Mouse (Mus musculus) thymus, postnatal 10 days (tissue): ENCODE data around the gene Atg16l2.
A peak's percentile ranks its signal among the peaks of the same experiment; 100 is the strongest.

Experiments used
- DNase-seq, 2 experiments: peaks; one replicate each; pipeline ENCODE4 v3.0.0; 2021; ENCODE audit warnings: low spot score in 2 of 2

Gene Atg16l2

DNA sequence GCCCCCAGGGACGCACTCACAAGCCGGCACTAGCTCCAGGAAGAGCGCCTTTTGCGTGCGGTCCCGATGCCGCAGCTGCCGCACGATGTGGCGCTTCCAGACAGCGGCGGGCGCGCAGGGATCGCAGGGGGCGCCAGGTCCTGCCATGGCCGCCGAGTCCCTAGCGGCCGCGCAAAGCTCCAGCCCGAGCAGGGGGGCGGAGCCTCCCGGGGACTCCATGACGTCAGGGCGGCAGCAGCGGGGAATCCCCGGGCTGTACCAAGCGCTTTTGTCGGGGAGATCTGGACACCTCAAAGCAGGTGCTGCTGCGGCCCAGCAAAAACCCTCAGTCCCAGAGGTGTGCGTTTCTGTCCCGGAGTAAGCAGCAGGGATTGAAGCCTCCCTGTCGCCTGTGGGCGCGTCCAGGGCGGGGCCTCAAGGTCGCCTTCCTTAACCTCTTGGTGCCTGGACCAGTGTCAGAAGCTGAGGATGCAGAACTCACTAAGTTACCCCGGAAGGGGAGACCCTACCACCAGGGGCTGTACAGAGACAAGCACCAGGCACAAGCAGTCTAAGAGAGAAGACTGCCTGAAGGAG, at the start of gene Atg16l2:
Atg16l2 (minus strand) TSS at position 371 of the 576 bp plus-strand sequence.
- DNase-seq: peak; percentile 94 to 95

DNA sequence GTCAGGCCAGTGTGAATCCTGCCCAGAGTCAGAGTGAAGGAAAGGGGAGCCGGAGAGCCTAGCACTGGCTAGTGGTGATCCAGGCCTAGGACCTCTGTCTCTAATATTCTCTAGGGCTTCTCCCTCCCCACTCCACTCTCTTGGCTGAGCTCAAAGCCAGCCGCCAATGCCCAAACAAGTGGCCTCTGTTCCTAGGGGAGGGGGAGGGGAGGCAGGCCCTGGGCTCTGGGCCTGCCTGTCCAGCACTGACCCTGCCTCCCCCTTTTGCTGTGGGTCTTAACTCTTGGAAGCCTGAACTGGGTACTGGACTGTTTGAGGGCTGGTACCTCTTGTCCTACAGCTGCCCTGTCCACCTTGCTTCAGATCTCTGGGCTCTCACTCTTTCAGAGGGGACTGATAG, 47.8 kb upstream of the Atg16l2 start:
- no peak for DNase-seq

DNA sequence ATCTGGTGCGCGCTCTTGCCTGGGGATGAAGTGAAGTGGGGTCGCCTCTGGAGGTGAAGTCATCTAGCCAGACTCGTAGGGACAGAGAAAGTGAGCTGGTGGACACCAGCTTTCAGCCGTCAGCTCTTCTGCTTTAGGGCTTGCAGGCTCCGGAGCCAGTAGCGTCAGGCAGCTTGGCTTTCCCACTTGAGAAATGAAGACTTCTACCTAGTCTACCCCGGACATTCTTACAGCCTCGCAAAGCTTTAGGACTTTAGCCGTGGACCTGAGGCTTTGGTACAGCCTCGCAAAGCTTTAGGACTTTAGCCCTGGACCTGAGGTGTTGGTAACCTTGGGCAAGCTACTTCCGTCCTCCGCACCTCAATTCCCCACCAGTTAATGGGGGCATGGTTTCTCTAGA, 46.3 kb upstream of the Atg16l2 start:
- no peak for DNase-seq

DNA sequence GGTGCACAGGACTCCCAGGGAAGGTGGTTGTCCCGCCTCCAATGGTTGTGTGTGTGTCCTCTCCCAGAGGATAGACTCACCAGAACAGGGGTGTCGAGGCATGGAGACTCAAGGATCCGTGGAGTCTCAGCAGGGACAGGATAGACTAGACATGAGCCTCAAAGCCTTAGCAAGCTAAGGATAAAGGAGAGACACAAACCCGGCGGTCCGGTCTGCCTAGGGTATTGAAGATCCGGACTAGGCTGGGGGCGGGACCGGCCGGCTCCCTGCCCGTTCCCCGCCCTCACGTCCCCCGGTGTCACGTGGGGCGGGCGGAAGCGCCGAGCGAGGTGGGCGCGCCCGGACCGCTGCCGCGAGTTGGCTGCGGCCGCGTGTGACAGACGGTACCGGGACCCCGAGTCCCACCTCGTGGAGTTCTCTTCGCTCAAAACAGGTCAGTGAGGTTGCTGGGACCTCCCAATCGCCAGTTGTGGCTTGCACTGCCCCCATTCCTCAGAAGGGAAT, 45.8 kb upstream of the Atg16l2 start, which contains the start of gene Arap1:
Arap1 (plus strand) TSS at position 301 of the 504 bp plus-strand sequence.
- DNase-seq: peak in 1 of 2 experiments; percentile 46

DNA sequence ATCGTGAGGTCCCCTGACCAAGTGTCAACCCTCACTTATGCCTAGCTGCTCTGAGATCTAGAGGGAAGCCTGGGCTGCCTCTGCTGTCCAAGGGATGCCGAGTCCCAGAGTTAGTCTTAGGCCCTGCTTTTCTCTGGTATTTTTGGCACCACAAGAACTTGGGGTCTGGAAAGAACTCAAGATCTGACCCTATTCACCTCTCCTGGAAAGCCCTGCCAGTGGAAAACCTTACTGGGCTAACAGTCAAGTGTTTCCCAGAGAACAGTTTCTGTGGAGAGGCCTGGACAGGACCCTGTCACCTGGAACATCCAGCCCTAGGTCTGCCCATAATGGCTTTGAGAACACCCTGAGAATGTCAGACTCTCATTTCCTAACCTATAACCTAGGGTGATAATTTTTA, 44.9 kb upstream of the Atg16l2 start:
- no peak for DNase-seq

DNA sequence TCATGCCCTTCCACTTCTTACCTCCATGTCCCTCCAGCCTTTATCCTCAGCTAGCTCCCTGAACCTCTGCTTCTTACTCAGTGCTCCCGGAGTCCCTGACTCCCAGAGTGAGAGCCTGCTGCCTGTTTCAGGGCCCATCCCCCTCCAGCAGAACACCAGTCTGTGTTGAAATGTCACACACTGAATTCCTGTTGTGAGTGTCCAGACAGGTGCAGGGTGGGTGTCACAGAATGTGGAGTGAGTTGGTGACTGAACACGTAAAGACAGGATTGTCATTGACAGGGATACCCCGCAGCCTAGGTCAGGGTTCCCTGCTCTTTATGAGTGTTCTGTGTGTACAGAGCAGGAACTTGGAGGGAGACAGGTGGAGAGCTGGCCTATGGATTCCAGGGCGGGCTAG, 42.8 kb upstream of the Atg16l2 start:
- DNase-seq: no peak

DNA sequence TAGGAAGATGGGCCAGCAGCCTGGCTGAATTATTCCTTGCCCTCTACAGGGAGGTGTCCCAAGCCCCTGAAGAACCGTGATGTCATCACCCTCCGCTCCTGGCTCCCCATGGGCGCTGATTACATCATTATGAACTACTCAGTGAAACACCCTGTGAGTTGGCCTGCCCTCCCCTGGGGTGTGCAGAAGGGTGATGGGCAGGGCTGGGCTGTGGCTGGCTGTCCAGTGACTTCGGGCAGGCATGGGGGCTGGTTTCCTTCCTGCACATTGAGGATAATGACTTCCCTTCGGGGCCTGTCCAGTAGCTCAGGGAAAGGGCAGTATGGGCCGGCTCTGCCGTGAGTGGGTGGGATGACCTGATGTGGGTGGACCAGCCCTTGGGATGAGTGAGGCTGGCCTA, 41.1 kb upstream of the Atg16l2 start:
- no peak for DNase-seq

DNA sequence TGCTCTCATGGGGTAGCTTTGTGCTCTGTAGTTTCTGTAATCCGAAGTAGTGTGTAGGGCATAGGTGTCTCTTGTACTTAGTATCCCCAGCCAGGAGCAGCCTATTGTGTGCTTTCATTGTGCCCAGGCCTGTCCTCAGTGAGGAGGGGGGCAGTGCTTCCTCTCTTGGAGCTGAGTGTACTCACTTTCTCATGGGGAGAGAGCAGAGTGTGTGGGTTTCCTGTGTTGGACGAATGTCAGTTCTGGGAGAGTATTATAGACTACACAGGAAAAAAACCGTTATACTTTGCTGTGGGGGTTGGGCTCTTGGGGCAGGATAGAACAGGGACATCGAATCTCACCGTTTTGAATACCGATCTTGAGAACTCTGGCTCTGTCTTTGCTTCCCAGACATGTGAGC, 39.4 kb upstream of the Atg16l2 start:
- DNase-seq: peak; percentile 31 to 43

DNA sequence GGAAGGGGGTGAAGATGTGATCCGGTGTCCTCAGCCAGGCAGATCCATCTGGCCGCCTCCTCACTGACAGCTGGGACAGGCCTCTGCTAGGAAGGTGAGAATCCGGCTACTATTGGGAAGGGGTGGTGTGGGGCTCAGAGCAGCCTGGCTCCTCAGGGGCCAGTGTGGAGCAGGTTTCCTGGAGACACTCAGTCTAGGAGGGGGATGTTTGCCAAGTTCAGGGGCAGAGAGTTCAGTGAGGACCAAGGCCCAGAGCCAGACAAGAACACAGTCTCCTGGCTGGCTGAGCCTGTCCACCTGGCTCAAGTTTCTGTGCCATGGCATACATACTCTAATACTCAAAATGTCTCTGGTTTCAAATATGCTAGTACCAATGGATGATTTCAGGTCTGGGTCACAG, 35.4 kb upstream of the Atg16l2 start:
- no peak for DNase-seq

DNA sequence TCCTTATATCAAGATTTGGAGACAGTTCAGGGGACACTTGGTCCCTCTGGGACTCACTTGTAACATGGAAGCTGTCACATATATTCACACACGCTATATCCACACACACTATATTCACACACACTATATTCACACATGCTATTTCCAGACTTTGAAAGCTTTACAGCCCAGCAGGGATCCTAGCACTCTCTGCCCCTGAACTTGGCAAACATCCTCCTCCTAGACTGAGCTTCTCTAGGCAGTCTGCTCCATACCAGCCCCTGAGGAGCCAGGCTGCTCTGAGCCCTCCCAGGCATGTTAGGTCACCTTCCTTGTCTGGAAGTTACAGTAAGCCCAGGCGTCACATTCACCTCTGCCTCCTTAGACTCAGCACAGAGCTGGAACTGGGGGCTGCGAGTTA, 34.6 kb upstream of the Atg16l2 start:
- DNase-seq: no peak

DNA sequence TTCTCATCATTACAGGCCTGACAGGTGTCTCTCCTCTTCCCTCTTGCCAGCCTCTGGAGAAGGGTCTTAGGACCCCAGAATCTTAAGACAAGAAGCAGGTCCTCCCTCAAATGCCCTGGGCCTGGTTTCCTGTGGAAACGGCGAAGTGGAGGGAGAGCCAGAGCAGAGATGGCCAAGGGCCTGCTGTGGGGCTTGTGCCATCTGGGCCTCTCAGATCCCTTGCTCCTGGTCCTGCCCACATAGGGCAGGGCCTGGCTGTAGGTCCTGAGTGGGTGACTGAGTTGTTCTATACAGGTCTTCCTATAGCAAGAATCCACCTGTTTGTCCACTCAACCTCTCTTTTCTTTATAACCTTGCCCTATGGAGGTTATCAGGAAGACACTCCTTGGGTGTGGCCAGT, 33.2 kb upstream of the Atg16l2 start:
- no peak for DNase-seq

DNA sequence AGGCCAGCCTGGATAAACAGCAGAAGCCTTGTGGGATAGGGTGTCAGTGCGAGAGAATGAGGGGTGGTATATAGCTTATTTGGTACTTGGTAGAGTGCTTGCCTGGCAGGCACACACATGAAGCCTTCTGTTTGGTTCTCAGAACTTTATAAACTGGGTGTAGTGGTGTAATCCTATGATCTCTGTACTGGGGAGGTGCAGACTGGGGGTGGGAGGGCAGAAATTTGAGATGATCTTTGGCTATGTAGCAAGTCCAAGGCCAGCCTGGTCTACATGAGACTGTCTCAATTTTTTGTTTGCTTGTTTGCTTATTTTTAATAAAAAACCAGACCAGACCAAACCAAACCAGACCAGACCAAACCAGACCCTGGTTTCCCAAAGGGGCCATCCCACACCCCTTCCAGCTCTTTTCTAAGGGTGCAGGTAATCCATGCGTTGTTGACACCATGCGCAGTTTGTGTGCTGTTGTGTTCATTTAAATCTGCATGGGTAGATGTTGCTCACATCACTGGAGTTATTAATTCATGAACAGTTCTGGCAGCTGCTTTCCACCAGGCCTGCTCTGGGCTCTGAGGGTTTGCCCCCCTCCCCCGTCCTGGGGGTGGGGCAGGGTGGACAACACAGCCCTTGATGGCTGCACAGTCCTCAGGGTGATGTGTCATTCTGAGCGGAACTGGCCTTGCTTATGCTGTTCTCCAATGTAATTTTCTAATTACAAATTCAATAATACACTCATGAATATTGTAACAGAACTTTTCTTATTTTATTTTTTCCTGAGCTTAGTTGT, 30.2 kb upstream of the Atg16l2 start:
- DNase-seq: no peak

DNA sequence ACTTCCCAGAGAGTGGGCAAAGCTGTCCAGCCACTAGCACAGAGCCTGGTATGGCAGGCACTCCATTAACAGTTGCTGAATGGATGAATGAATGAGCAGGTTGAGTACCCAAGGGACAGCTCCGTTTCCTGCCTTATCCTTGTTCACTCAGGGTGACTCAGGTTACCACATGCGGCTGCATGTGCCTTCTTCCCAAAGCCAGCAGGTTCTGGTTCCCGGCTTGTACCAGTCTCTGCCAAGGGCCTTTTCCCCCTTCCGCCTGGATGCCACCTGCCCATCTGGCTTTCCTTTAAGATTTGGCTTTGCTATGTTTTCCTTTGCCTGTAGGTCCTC, 28.8 kb upstream of the Atg16l2 start:
- no peak for DNase-seq

DNA sequence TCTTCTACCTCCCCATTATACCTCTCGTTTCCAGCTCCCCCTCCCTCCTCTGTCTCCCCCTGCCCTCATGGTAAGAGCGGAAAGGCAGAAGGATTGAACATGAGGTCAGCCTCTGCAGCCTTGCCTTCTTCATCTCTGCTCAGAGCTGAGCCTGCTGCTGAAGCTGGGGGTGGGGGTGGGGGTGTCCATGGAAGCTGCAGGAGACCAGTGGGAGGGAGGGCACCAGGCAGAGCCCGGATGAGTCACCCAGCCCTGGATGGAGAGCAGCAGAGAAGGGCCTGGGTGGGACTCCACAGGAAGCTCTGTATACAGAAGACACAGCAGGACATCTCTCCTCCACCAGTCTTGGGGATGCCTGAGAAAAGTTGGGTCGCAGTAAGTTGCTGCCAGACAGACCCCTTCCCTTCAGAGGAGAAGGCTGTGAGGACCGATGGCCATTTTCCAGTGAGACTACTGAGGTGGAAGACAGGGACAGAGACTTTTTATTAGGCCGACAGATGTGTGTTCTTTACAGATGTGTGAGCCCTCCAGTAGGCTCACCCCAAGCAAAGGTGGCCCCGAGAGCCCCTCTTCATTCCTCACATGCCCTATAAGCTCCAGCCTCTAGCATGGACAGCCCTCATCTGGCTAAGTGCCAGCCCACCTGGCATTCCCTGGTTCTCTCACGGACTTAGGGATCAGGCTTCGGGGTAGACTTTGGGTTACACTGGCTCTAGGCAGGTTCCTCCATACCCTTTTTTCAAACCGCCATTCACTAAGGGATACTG, 28.2 kb upstream of the Atg16l2 start:
- no peak for DNase-seq

DNA sequence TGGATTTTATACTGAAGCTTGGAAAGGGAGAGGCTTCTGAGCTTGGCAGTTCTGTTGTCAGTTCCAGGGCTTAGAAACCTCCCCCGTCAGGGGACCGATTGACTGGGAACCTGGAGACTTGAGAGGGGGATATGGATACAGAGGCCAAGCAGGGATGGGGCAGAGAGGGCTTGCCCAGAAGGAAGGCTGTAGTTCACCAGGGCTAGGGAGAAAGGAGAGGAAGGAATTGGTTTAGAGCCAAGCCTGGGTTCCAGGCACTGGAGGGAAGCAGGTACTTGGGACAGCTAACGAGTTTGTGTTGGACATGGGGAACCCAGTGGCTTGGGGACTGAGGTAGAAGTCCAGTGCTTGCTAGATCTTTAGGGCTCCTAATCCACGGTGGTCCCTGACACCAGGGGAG, 27.6 kb upstream of the Atg16l2 start:
- no peak for DNase-seq

DNA sequence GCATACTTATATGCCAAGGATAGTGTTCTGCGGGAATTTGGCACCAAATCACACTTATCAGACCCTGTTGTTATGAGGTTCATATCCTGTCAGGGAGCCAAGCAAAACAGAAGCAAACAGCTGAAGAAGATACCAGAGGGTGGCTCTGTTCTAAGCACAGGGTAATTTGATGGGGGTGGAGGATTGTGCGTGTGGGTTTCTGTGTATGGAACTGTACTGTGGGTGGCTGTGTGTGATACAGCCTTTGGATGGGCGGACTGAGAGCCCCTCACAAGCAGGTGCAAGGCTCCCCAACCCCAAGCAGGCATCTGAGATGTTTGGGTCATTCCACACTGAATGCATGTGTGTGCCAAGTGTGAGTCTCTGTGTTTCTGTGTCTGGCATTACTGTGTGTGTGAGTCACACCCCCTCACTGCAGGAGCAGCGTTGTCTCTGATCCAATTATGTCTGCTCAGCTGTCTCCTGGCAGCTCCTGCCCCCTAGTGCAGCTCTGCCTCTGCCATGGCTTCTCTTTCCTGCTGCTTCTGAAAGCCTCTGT, 26.6 kb upstream of the Atg16l2 start:
- DNase-seq: no peak

DNA sequence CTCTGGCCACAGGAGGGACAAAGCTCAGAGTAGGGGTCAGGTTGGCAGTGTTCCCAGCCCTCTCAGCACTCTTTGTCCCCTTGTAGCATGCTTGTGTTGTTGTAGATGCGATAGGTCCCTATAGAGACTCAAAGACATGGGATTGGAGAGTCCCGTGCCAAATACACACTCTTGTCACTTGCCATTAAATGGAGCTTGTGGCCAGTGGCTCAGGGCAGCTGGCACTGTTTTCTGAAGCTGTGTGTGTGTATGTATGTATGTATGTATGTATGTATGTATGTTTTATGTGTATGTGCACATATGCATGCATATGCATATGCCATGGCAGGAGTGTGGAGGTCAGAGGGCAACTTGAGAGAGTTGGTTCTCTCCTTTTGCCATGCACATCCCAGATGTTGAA, 25.7 kb upstream of the Atg16l2 start:
- no peak for DNase-seq

DNA sequence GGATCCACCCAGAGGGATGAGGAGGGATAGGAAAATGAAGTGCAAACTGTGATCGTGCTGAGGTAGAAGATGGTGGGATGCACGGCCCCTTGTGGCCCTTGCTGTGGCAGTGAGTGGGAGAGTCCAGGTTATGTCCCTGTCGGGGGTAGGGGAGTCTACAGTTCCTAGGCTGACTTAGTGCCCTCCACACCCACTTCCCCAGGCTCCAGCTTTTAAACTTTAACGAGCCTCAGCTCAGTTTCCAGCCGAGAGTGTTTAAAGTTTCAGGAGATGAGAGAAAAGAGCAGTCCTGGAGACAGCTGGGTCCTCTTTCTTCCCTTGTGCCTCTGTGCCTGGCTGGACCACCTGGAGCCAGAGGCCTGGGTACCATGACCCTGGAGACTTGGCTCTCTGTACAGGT, 25.2 kb upstream of the Atg16l2 start:
- no peak for DNase-seq

DNA sequence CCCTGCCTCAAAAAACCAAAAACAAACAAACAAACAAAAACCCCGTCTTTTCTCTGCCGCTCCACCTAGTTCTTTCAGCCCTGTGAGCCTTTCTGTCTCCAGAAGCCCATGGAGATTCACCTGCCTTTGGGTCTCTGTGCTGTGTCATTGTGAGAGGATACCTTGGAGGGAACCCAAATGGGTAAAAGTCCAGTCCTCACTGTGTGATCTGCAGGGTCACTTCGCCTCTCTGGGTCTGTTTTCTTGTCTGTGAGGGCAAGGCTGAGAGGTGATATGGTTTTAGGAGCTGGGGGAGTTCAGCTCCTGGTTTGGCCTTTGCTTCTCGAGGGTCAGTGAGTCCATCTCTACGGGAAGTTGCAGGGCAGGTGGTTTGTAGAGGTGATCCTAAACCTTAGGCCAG, 24.0 kb upstream of the Atg16l2 start:
- DNase-seq: no peak

DNA sequence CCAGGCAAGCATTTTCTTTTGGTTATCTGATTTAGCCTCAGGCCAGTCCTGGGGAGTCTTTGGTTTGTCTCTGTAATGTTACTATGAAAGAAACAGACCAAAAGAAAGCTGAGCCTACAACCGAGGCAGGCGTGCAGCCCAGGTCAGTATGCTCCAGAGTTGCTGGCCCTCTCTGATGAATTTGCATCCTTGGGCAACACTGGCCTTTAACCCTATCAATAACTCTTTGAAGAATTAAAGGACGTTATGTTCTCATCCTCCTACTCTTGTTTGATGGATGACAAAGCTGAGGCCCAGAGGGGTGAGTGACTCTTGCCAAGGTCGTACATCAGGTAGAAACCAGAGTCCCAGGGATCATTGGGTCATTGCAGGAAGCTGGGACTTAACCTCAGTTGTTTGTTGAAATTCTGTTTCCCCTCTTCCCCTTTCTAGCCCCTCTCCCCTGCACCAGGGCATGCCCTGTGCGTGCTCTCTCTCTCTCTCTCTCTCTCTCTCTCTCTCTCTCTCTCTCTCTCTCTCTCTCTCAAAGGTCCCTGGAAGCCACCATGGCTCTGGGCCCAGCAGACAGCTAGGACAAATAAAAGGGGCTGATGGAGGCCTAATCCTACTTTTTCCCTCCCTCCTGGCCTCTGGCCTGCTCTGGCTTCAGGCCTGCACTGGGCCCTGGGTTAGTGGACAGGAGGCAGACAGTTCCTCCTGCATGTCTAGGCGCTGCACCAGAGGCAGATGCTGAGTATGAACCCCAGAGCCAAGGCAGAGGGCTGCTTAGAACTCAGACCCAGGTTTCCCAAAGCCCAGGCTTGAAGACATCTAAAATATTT, 22.3 kb upstream of the Atg16l2 start:
- no peak for DNase-seq

DNA sequence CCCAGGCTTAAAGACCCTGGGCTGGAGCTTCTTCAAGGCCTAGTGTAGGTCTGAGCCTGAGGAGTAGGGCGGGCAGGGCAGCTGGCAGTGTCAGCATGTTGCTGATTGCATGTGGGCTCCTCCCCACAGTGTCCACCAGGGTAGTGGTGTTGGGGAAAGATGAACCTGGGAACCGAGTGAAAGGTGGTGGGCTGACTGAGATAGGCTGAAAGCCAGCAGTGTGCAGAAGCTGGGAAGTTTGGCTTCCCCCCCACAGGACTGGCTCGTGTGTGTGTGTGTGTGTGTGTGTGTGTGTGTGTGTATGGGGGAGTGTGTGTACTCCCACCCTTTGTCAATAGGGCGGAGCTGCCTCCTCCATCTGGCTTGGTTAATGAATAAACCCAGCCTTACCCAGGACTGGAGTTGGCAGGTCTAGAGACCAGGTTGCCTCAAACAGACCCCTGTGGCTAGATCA, 21.1 kb upstream of the Atg16l2 start:
- no peak for DNase-seq
